Mouse (Mus musculus): ENCODE measurements around the gene Gadl1.

Gene Gadl1

DNA sequence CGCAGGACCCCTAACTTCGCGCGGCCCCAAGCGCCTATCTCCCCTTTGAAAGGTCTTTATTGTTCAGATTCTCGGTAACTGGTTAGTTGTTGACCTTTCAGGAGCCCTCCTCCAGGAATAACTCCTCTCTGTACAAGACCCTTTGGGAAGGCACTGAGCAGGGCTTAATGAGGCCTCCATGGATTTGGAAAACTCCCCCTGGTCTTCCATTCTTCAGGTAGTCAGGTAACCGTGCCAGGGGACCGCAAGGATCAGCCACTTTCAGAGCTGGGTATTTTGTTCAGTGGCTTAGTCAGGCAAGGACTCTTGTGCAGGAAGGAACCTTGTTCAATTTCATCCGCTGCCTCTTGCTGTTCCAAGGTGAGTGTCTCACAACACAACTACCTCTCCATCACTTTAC lies at the start of gene Gadl1:
Gadl1 (plus strand) TSS at position 301 of the 400 bp plus-strand sequence.
- DNase-seq (ENCODE audit: low spot score): no peak

GRCm38 (mm10) chr9:115862802-115863201 lies 46.5 kb upstream of the Gadl1 start:
- no peak for DNase-seq (ENCODE audit: low spot score)

- DNase-seq (ENCODE audit: low spot score): no peak
These were observed 45.9 kb upstream of the Gadl1 start for GRCm38 (mm10) chr9:115863326-115863725.

GRCm38 (mm10) chr9:115867277-115867676 lies 42.0 kb upstream of the Gadl1 start:
- DNase-seq (ENCODE audit: low spot score): no peak

- no peak for DNase-seq (ENCODE audit: low spot score)
These were observed 39.1 kb upstream of the Gadl1 start for GRCm38 (mm10) chr9:115870168-115870567.

DNA sequence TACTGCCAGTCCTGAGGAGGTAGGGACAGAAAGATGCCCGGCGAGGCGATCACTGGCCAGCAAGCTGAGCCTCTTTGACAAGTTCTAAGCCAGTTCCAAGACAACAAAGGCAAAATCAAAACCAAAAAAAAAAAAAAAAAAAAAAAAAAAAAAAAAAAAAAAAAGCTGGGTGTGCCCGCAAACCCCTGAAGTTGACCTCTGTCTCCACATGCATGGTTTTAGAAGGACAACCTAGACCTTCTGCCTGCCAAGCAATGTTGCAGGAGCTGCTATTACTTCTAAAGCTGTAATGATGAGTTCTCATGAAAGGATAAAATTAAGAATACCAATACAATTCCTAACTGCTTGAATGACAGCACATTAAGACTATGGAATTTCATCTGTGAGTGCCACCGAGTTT lies 38.6 kb upstream of the Gadl1 start:
- DNase-seq (ENCODE audit: low spot score): no peak

GRCm38 (mm10) chr9:115880500-115880899 lies 28.8 kb upstream of the Gadl1 start:
- no peak for DNase-seq (ENCODE audit: low spot score)

DNA sequence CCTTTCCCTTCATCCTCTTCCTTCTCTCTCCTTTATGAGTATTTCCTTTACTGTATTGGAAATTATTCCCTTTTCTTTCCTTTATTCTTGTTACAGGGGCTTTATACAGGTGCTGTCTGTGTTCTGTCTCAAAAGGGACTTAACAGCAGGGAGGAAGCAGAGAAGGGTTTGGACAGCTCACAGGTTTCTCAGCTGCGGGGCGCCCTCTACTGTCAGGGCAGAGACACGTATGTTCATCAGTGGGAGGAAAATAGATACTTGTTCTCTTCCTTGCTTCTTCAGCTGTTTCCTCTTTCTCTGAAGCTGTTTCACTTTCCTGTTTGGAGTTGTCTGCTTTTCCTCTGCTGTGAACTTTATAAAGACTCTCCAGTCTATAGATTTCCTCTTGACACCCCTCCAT lies 28.1 kb upstream of the Gadl1 start:
- DNase-seq (ENCODE audit: low spot score): no peak

DNA sequence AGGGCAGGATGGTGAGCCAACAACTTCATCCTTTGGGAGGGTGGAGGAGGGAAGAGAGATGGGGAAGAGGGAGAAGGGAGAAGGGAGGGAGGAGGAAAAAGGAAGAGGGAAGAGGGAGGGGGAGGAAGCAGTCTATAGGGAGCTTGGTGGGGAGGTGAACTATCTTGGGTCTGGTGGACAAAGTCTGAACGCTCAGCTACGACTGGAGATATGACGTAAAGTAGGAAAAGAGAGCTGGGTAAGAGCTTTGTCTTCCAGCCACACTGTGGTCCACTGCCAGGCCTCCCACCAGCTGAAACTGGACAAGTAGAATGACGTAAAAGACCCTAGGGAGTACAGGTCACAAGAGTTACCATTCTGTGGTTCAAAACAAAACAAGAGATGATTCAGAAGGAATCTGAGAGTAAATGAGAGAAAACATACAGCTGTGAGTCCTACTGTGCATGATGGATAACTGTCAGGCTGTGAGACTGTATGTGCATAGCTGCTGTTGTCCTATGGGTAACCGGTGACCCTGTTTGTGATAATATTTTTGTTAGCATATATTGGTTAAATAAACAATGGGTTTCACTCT lies 26.5 kb upstream of the Gadl1 start:
- no peak for DNase-seq (ENCODE audit: low spot score)

GRCm38 (mm10) chr9:115883413-115883812 lies 25.8 kb upstream of the Gadl1 start:
- DNase-seq (ENCODE audit: low spot score): no peak

DNA sequence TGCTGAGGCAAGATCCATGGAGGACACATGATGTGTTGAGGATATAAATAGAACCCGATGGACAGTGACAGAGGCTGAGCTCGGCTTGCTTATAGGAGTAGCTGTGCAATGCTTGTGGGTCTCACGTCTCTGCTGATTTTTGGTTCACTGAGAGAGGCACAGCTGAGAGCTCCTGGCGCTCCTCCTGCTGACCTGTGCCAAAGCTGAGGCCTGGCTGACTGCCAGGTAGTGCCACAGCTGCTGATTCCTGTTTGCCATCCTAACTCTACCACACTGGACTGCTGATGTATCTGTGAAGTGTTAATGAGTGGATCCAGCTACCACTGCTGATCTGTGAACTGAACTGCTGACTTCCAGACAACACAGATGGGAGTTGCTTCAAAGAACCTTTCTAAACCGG lies 21.7 kb upstream of the Gadl1 start:
- no peak for DNase-seq (ENCODE audit: low spot score)

DNA sequence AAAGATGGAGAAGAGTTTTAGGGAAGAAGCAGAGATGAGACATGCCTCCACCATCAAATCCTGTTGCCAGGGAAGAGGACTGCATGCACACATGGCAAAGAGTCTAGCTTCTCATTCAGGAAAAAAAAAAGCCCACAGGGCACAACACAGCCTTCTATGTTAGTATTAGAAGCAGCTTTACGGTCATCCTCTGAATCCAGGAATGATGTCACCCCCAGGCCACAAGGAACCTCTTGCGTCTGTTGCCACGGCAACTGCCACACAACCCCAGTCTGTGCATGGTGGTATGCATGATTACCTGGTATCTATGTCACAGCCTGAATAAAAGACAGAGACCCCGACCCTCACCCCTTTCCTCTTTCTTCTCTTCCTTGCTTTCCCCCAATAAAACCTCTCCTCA lies 16.1 kb upstream of the Gadl1 start:
- DNase-seq (ENCODE audit: low spot score): no peak

DNA sequence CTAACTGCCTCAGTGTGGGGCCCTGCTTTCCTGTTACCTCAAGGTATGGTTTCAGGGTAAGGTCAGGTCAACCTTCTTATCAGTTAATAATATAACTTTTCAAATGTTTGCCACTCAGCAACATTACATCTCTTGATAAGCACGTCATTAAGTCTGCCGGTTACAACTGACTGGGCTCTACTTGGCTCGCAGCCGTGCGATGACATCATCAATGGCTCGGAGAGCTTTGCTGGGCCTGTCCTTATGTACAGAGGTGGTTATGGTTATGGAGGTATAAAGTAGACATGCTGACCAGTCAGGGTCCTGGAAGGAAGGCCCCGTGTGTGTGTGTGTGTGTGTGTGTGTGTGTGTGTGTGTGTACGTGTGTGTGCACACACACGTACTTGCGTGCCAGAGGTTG lies 15.3 kb upstream of the Gadl1 start:
- no peak for DNase-seq (ENCODE audit: low spot score)

DNA sequence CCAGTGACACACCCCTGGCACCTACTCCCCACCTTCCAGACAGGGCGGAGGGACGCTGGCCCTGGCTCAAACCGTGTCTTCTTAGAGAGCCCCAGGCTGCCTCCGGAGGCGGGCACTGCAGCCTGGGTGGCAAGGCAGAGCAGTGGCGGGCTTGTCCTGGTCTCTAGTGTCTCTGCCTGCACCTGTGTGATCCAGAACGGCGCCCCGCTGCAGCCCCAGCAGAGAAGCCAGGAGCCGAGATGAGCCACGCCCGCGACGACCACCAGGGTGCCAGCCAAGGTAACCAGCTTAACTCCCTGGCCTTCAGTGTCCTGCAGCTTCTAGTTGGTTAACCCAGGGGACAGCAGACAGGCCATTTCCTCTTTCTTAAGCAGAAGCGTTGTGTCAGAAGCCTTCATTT lies 930 bp upstream of the Gadl1 start:
- DNase-seq (ENCODE audit: low spot score): no peak

GRCm38 (mm10) chr9:115914006-115914405 lies 4.8 kb downstream of the Gadl1 start:
- DNase-seq (ENCODE audit: low spot score): no peak

- DNase-seq (ENCODE audit: low spot score): no peak
These were observed 6.5 kb downstream of the Gadl1 start for GRCm38 (mm10) chr9:115915586-115916270.

- DNase-seq (ENCODE audit: low spot score): no peak
These were observed 10.5 kb downstream of the Gadl1 start for GRCm38 (mm10) chr9:115919736-115920135.

- DNase-seq (ENCODE audit: low spot score): no peak
These were observed 13.4 kb downstream of the Gadl1 start for GRCm38 (mm10) chr9:115922662-115923061.

- no peak for DNase-seq (ENCODE audit: low spot score)
These were observed 14.8 kb downstream of the Gadl1 start for GRCm38 (mm10) chr9:115924094-115924493.

DNA sequence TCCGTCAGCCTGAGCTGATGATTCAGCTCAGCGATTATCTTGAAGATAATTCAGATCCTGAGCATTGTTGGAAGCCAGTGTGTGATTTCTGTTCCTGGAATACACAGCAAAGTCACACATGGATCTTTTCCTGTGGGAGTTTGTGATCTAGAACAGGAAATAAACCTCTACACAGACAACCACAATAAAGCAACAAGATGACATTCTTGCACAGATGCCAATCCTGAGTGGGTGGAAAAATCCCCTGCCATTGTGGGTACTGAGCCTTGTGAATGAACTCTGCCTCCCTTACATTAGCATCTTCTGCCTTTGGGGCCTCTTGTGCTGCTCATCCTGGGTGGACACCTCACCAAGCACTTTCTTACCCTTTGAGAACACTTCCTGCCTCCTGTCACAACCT lies 22.5 kb downstream of the Gadl1 start:
- no peak for DNase-seq (ENCODE audit: low spot score)

GRCm38 (mm10) chr9:115932741-115933140 lies 23.5 kb downstream of the Gadl1 start:
- DNase-seq (ENCODE audit: low spot score): no peak

GRCm38 (mm10) chr9:115933243-115933964 lies 24.1 kb downstream of the Gadl1 start:
- no peak for DNase-seq (ENCODE audit: low spot score)

GRCm38 (mm10) chr9:115934288-115934687 lies 25.0 kb downstream of the Gadl1 start:
- DNase-seq (ENCODE audit: low spot score): no peak
